ENCODE assay signal across 8 mouse cellular contexts in genomic region chr4:152799392-152799791, GRCm38 (mm10).
DNase-seq lines count a peak whose midpoint lies in the region; ATAC-seq and TF ChIP-seq lines count a peak whose summit lies in the region.

No protein-coding gene starts in this region.

- H3K4me1 ChIP-seq in hindbrain, embryonic 10.5 days (replicated peaks) = no peaks in the 10 kb centered on the region
- H3K4me1 ChIP-seq in hindbrain, embryonic 13.5 days (replicated peaks) = no peaks in the 10 kb centered on the region
- H3K4me1 ChIP-seq in liver, embryonic 12.5 days = no peaks in the 10 kb centered on the region
- H3K4me1 ChIP-seq in stomach, embryonic 16.5 days (ENCODE audit: control insufficient read depth, insufficient read depth, low read length) = no peaks in the 10 kb centered on the region

- peak; percentile 77 for DNase-seq in hindbrain, embryonic 10.5 days (ENCODE audit: low spot score)
- peak; percentile 63 for DNase-seq in brain, embryonic 14.5 days (ENCODE audit: low read depth)
- DNase-seq in hindlimb bud, embryonic 11.5 days (ENCODE audit: extremely low spot score, low read depth, low spot score) = peak; percentile 90
- DNase-seq in layer of hippocampus, adult 9-11 months = no peak
- no peak for DNase-seq in right cerebral cortex, adult 18-20 months

- H3K36me3 ChIP-seq in hindbrain, embryonic 10.5 days = no peaks in the 10 kb centered on the region
- no peaks in the 10 kb centered on the region for H3K36me3 ChIP-seq in hindbrain, embryonic 13.5 days
- H3K36me3 ChIP-seq in liver, embryonic 12.5 days = no peaks in the 10 kb centered on the region
- H3K36me3 ChIP-seq in stomach, embryonic 16.5 days (ENCODE audit: control insufficient read depth, insufficient read depth, low read length) = no peaks in the 10 kb centered on the region

- no peaks in the 10 kb centered on the region for H3K27me3 ChIP-seq in hindbrain, embryonic 10.5 days (ENCODE audit: insufficient read depth, poor library complexity, severe bottlenecking)
- H3K27me3 ChIP-seq in hindbrain, embryonic 13.5 days = no peaks in the 10 kb centered on the region
- no peaks in the 10 kb centered on the region for H3K27me3 ChIP-seq in liver, embryonic 12.5 days (replicated peaks)
- H3K27me3 ChIP-seq in stomach, embryonic 16.5 days (ENCODE audit: control insufficient read depth, insufficient read depth, low read length) = no peaks in the 10 kb centered on the region

- 17% methylated on average over 10 of the region's 10 CpGs for WGBS in hindbrain, embryonic 10.5 days
- 22% methylated on average over 10 of the region's 10 CpGs for WGBS in hindbrain, embryonic 13.5 days
- 23% methylated on average over 10 of the region's 10 CpGs for WGBS in liver, embryonic 12.5 days (ENCODE audit: insufficient replicate concordance)
- 11% methylated on average over 10 of the region's 10 CpGs for WGBS in stomach, embryonic 16.5 days

- no peak for TF ChIP-seq CTCF in brain, embryonic 14.5 days (IDR thresholded peaks at IDR 0.05; ENCODE audit: borderline replicate concordance, extremely low read depth, insufficient read depth, insufficient read length)

- no peak for TF ChIP-seq POLR2A in brain, embryonic 14.5 days (IDR thresholded peaks at IDR 0.05; ENCODE audit: borderline replicate concordance, extremely low read depth, insufficient read depth, insufficient read length, poor library complexity, severe bottlenecking)

- no peak overlapping the region for H3K27ac ChIP-seq in hindbrain, embryonic 10.5 days
- H3K27ac ChIP-seq in hindbrain, embryonic 13.5 days = no peak overlapping the region
- no peak overlapping the region for H3K27ac ChIP-seq in liver, embryonic 12.5 days
- no peak overlapping the region for H3K27ac ChIP-seq in stomach, embryonic 16.5 days (ENCODE audit: low read length)

- no peaks in the 10 kb centered on the region for H3K9me3 ChIP-seq in hindbrain, embryonic 10.5 days
- H3K9me3 ChIP-seq in hindbrain, embryonic 13.5 days = no peaks in the 10 kb centered on the region
- H3K9me3 ChIP-seq in liver, embryonic 12.5 days (replicated peaks) = peaks cover 34% of the 10 kb centered on the region
- no peaks in the 10 kb centered on the region for H3K9me3 ChIP-seq in stomach, embryonic 16.5 days (replicated peaks; ENCODE audit: control insufficient read depth, low read length)

- H3K4me3 ChIP-seq in hindbrain, embryonic 10.5 days = no peak overlapping the region
- H3K4me3 ChIP-seq in hindbrain, embryonic 13.5 days = no peak overlapping the region
- H3K4me3 ChIP-seq in liver, embryonic 12.5 days = no peak overlapping the region
- no peak overlapping the region for H3K4me3 ChIP-seq in stomach, embryonic 16.5 days (replicated peaks; ENCODE audit: low read length)

- no peak overlapping the region for H3K9ac ChIP-seq in hindbrain, embryonic 13.5 days
- H3K9ac ChIP-seq in liver, embryonic 12.5 days = no peak overlapping the region
- H3K9ac ChIP-seq in stomach, embryonic 16.5 days (ENCODE audit: low read length) = no peak overlapping the region

- ATAC-seq in hindbrain, embryonic 13.5 days (ENCODE audit: low FRiP score) = no peak
- peak; percentile 57 for ATAC-seq in liver, embryonic 12.5 days
- ATAC-seq in stomach, embryonic 16.5 days (ENCODE audit: insufficient read depth, low FRiP score) = peak; percentile 87

- H3K4me2 ChIP-seq in hindbrain, embryonic 13.5 days = no peak overlapping the region
- no peak overlapping the region for H3K4me2 ChIP-seq in liver, embryonic 12.5 days
- no peak overlapping the region for H3K4me2 ChIP-seq in stomach, embryonic 16.5 days (ENCODE audit: low read depth, low read length)

Comparison
In these comparisons a context has a peak if more than half of its experiments do, and no peak if none do; other contexts are left out.
1. DNase-seq: peak in hindbrain, embryonic 10.5 days (single experiment), brain, embryonic 14.5 days (single experiment) and hindlimb bud, embryonic 11.5 days (single experiment); none in layer of hippocampus, adult 9-11 months (single experiment) and right cerebral cortex, adult 18-20 months (single experiment).